Mouse (Mus musculus): ENCODE results near the gene Ier5l. TPM values are rescaled to one million over a fixed set of nuclear protein-coding genes. Genes with fewer than 3 reads are reported as not detected.

Ier5l gene
- polyA plus RNA-seq, 1 experiment = 5.0 TPM

DNA sequence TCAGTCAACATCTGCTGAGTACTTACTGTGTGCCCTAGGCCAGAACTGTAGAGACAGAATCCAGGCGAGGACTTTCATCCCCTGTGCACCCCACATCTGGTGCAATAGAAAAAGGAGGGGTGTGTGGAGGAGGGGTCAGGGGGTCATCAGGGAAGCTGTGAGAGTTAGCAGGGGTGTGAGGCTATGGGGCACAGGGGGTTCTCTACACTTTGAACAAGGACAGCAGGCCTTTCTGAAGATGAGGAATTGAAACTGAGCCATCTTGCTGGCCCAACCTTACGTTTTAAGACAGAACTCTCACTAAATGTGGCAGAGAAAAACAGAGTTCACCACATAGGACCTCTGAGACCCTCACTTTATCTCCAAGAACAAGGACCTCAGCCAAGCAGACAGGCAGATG lies 16.4 kb upstream of the Ier5l start:
- Histone ChIP-seq H3K27me3 (replicated peaks) (peaks cover 67% of the 10 kb centered on the region), H3K9me3 (no peaks in the 10 kb centered on the region), H3K36me3 (replicated peaks; ENCODE audit: low read length) (no peaks in the 10 kb centered on the region), H3K4me3 (replicated peaks) (no peak overlapping the region), H3K4me1 (peaks cover 19% of the 10 kb centered on the region)
- TF ChIP-seq FLI1 (IDR thresholded peaks at IDR 0.05; ENCODE audit: low read length) (no peak), GATA1 (IDR thresholded peaks at IDR 0.05; ENCODE audit: borderline replicate concordance, low read length) (no peak)

DNA sequence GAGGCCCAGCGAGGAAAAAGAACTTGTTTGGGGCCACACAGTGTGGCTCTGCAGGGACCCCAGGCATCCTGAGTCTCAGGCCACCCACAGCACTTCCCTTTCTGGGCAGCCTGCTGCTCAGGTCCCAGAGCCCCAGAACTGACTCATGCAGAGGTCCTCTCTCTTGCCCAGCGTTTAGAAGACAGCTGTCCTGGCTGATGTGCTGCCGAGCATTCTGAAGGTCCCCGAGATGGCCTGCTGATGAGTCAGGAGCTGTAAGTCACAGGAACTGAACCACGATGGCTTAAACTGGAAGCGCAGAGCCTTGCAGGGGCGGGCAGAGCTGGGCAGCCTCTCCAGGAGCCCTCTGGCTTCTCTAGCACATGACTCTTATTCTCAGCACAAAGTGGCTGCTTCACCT lies 13.6 kb upstream of the Ier5l start:
- TF ChIP-seq FLI1 (IDR thresholded peaks at IDR 0.05; ENCODE audit: low read length) = no peak
- TF ChIP-seq GATA1 (IDR thresholded peaks at IDR 0.05; ENCODE audit: borderline replicate concordance, low read length) = no peak
- H3K4me3 ChIP-seq (replicated peaks) = no peak overlapping the region
- H3K36me3 ChIP-seq (replicated peaks; ENCODE audit: low read length) = no peaks in the 10 kb centered on the region
- peaks cover 19% of the 10 kb centered on the region for H3K4me1 ChIP-seq
- no peaks in the 10 kb centered on the region for H3K9me3 ChIP-seq
- peaks cover 83% of the 10 kb centered on the region for H3K27me3 ChIP-seq (replicated peaks)

DNA sequence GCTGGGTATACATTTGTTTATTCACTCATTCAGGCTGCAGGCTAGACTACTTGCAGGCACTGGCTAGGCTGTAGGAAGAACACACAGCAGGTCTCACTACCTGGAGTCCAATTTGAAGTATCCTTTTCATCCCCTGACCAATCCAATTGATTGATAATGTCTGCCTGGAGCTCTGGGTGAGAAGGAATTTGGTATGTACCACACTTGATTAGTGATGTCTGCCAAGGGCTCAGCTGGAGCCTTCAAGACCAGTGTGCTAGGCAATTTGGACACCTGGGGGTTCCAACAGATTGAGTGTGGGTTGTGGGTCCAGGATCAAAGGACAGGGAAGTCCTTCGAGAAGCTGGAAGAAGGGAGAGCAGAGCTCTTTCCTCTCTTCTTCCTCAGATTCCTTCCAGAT lies 4.5 kb upstream of the Ier5l start:
- Histone ChIP-seq H3K36me3 (replicated peaks; ENCODE audit: low read length) (no peaks in the 10 kb centered on the region), H3K4me3 (replicated peaks) (no peak overlapping the region), H3K4me1 (peaks cover 11% of the 10 kb centered on the region), H3K27me3 (replicated peaks) (peaks cover 92% of the 10 kb centered on the region), H3K9me3 (no peaks in the 10 kb centered on the region)
- TF ChIP-seq GATA1 (IDR thresholded peaks at IDR 0.05; ENCODE audit: borderline replicate concordance, low read length) (no peak), FLI1 (IDR thresholded peaks at IDR 0.05; ENCODE audit: low read length) (no peak)

DNA sequence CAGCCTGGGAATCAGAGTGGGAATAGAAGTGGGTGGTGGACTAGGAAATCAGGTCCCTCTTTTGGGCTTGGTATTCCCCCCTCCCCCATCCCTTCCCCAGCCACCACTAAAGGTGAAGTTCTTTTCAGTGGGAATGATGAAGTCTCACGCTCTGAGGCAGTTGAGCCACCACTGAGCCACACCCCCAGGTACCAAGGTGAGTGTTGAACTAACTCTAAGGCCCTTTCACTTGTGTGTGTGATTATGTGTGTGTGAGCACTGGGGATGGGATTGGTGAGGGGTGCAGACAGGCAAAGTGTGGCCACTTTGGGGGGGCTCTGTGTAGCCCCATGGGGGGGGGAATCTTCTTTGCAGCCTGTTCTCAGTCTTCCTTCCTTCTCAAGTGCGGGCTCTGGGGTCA lies 2.2 kb upstream of the Ier5l start:
- Histone ChIP-seq H3K27me3 (replicated peaks) (peaks cover 97% of the 10 kb centered on the region), H3K4me1 (peaks cover 34% of the 10 kb centered on the region), H3K9me3 (no peaks in the 10 kb centered on the region), H3K36me3 (replicated peaks; ENCODE audit: low read length) (no peaks in the 10 kb centered on the region), H3K4me3 (replicated peaks) (no peak overlapping the region)
- no peak for TF ChIP-seq GATA1 (IDR thresholded peaks at IDR 0.05; ENCODE audit: borderline replicate concordance, low read length)
- TF ChIP-seq FLI1 (IDR thresholded peaks at IDR 0.05; ENCODE audit: low read length) = no peak

DNA sequence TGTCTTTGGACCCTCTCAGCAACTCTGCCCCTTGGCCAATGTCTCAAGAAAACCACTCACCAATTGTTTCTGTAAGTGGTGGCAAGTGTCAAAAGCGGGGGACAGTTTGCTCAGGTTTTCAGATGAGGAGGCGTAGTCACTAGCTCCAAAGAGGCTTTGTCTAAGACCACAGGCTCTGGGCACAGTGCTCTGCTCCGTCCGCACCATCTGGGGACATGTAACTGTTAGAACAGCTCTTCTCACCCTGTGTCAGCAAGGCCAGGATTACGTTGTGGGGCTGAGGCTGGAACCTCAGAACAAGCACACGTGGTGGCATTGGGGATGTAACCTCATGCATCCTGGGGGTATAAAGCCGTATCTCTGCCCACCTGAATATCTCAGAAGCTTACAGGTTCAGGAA lies 1.4 kb upstream of the Ier5l start:
- H3K4me3 ChIP-seq (replicated peaks) = peak overlapping the region; percentile 14
- no peaks in the 10 kb centered on the region for H3K9me3 ChIP-seq
- TF ChIP-seq FLI1 (IDR thresholded peaks at IDR 0.05; ENCODE audit: low read length) = no peak
- no peak for TF ChIP-seq GATA1 (IDR thresholded peaks at IDR 0.05; ENCODE audit: borderline replicate concordance, low read length)
- H3K36me3 ChIP-seq (replicated peaks; ENCODE audit: low read length) = no peaks in the 10 kb centered on the region
- H3K27me3 ChIP-seq (replicated peaks) = peaks cover 96% of the 10 kb centered on the region
- peaks cover 42% of the 10 kb centered on the region for H3K4me1 ChIP-seq

DNA sequence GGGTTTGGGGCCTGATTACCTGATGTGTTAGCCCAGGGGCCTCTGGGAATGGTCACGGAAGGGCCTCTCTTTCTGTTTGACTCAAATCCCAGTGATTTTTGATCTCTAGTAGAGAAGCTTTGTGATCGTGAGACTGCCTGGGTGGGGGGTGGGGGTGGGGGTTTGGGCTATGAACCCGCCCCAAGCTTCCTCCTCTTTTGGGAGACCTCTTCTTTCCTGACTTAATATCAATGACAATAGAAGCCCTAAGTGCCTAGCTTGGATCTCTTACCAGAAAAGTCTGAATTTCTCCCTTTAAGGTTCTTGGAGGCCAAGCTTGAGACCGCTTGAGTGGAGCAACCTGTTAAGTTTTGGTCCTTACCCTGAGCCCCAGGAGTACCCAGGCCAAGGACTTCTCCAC lies 757 bp upstream of the Ier5l start:
- TF ChIP-seq GATA1 (IDR thresholded peaks at IDR 0.05; ENCODE audit: borderline replicate concordance, low read length) = no peak
- TF ChIP-seq FLI1 (IDR thresholded peaks at IDR 0.05; ENCODE audit: low read length) = no peak
- Histone ChIP-seq H3K27me3 (replicated peaks) (peaks cover 96% of the 10 kb centered on the region), H3K4me1 (peaks cover 48% of the 10 kb centered on the region), H3K36me3 (replicated peaks; ENCODE audit: low read length) (no peaks in the 10 kb centered on the region), H3K4me3 (replicated peaks) (no peak overlapping the region), H3K9me3 (no peaks in the 10 kb centered on the region)

DNA sequence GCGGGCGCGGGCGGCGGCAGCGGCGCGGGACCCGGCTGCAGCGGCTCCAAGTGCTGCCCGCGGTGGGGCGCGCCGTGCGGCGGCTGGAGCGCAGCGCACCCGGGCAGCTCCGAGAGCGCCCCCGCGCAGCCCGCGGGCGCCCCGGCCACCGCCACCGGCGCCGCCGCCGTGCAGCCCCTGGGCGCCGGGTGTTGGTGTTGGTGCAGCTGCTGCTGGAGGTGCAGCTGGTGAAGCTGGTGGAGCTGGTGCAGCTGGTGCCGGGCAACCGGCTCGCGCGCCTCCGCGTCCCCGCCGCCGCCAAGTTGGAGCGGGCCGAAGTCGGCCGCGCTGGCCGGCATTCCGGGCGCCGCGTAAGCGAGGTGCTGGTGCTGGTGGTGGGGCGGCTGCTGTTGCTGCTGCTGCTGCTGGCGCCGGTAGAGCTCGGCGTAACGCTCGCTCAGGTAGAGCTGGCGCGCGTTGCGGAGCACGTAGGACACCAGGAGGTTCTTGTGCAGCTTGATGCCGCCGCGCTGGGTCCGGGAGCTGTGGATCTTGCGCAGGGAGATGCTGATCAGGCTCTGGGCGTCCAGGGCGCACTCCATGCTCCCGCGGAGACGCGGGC lies 488 bp downstream of the Ier5l start:
- Histone ChIP-seq H3K36me3 (replicated peaks; ENCODE audit: low read length) (no peaks in the 10 kb centered on the region), H3K27me3 (replicated peaks) (peaks cover 97% of the 10 kb centered on the region), H3K4me1 (peaks cover 52% of the 10 kb centered on the region), H3K9me3 (no peaks in the 10 kb centered on the region), H3K4me3 (replicated peaks) (peak overlapping the region; percentile 92)
- TF ChIP-seq GATA1 (IDR thresholded peaks at IDR 0.05; ENCODE audit: borderline replicate concordance, low read length) (no peak), FLI1 (IDR thresholded peaks at IDR 0.05; ENCODE audit: low read length) (no peak)

DNA sequence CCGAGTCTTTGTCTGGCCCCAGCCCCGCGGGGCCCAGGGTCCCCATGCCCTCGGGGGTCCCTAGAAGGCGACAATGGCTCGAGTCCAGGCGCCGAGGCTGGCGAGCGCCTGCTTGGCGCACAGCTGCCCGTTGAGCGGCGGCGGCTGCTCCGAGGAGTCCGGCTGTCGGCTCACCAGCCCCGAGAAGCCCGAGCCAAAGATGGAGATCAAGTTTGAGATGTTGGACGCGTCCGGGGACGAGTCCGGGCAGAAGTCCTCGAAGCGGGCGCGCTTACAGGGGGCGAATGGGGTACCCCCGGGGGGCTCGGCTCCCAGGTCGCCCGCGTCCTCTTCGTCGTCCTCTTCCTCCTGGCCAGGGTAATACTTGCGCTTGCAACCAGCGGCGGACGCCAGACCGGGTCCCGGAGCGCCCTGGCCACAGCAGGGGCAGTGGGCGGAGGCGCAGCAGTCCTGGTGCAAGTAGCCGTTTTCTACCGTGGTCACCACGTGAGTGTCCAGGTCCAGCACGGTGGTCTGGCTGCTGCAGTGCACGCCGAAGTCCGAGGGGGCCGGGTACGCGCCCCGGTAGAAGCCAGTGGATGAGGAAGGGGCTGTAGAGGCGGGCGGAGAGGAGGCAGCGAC lies 1.2 kb downstream of the Ier5l start:
- H3K4me1 ChIP-seq = peaks cover 57% of the 10 kb centered on the region
- H3K27me3 ChIP-seq (replicated peaks) = peaks cover 97% of the 10 kb centered on the region
- no peaks in the 10 kb centered on the region for H3K36me3 ChIP-seq (replicated peaks; ENCODE audit: low read length)
- peak overlapping the region; percentile 92 for H3K4me3 ChIP-seq (replicated peaks)
- TF ChIP-seq GATA1 (IDR thresholded peaks at IDR 0.05; ENCODE audit: borderline replicate concordance, low read length) (no peak), FLI1 (IDR thresholded peaks at IDR 0.05; ENCODE audit: low read length) (no peak)
- H3K9me3 ChIP-seq = no peaks in the 10 kb centered on the region

DNA sequence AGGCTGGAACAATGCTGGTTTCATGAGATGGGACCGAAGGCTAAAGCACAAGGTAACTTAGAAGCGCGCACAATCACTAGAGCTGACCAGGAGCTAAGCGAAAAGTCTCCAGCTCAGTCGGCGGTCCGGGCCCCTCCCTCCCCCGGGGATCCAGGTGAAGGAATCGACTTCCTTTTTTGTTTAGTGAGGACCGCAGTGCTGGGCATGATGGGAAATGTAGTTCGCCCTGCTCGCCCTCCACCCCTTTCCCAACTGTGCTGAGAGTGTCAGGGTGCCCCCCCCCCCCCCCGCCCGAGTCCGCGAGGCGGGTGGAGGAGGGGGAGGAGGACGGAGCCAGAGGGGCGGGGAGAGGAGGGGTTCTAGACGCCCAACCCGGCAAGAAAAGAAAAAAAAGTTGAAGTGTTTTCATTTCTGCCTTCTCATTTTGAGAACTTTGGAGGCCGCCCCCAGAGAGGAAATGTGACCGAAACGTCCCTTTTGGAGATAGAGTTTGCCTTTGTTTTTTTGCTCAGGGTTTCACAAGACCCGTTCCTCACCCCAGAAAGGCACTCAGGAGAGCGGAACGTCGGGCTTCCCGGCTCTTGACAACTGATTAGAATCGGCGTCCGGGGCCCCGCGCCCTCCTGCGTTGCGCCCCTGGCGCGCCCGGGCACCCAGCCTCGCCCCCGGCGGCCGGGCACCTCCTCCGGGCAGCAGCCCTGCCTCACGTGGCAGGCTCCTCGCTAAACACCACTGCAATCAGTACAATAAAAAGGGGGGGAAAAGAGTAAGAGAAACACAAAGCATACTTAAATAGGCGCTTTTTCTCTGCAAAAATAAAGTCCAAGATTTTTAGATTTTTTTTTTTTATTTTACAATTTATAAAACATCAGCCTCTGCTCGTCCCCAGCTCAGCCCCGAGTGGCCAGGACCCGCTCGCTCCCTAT lies 2.0 kb downstream of the Ier5l start:
- peak overlapping the region; percentile 92 for H3K4me3 ChIP-seq (replicated peaks)
- peaks cover 57% of the 10 kb centered on the region for H3K4me1 ChIP-seq
- TF ChIP-seq FLI1 (IDR thresholded peaks at IDR 0.05; ENCODE audit: low read length) (no peak), GATA1 (IDR thresholded peaks at IDR 0.05; ENCODE audit: borderline replicate concordance, low read length) (no peak)
- peaks cover 97% of the 10 kb centered on the region for H3K27me3 ChIP-seq (replicated peaks)
- no peaks in the 10 kb centered on the region for H3K9me3 ChIP-seq
- H3K36me3 ChIP-seq (replicated peaks; ENCODE audit: low read length) = no peaks in the 10 kb centered on the region

DNA sequence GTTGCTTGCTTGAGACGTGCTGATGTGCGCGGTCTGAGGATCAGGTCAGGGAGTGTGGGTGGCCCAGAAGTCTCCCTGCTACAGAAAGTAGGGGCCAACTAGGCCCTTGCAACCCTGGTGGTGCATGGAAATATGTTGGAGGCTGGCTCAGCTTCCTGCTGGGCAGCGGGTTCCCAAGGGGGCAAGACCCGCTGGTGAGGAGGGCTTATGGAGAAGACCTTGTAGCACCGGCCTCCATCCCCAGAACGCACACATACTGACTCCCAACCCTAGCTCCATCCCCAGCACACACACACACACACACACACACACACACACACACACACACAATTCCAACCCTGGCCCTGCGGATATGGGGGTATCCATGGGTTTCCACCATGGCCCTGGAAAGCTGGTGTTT lies 3.0 kb downstream of the Ier5l start:
- no peaks in the 10 kb centered on the region for H3K9me3 ChIP-seq
- peak overlapping the region; percentile 66 for H3K4me3 ChIP-seq (replicated peaks)
- TF ChIP-seq GATA1 (IDR thresholded peaks at IDR 0.05; ENCODE audit: borderline replicate concordance, low read length) = no peak
- no peak for TF ChIP-seq FLI1 (IDR thresholded peaks at IDR 0.05; ENCODE audit: low read length)
- peaks cover 57% of the 10 kb centered on the region for H3K4me1 ChIP-seq
- peaks cover 94% of the 10 kb centered on the region for H3K27me3 ChIP-seq (replicated peaks)
- no peaks in the 10 kb centered on the region for H3K36me3 ChIP-seq (replicated peaks; ENCODE audit: low read length)
